Mouse (Mus musculus) forebrain, postnatal 0 days (tissue): Measurements from ENCODE around the gene Tktl2. TPM values are rescaled to one million over a fixed set of nuclear protein-coding genes. Genes with fewer than 3 reads are reported as not detected.

Experiments
- ATAC-seq: fragments of 200-750 bp; cut with Nextera tagmentation; 2 replicates; pipeline ENCODE4 v1.8.0; 2017; ENCODE audit warnings: mild to moderate bottlenecking, moderate library complexity
- DNase-seq: peaks from one replicate; pipeline ENCODE4 v3.0.0-alpha.2; 2015
- H3K27ac ChIP-seq: fragments of 300-500 bp; sonication (generic); 2 replicates; pipeline ENCODE4 v1.5.1; 2014; ENCODE audit warnings: low read depth, mild to moderate bottlenecking, antibody characterized with exemption, low read length, moderate library complexity, mixed read lengths
- H3K27me3 ChIP-seq: fragments of 300-500 bp; sonication (generic); 2 replicates; pipeline ENCODE4 v1.6.1; 2014; ENCODE audit warnings: mild to moderate bottlenecking, low read length, mixed read lengths; ENCODE audit not compliant: insufficient read depth
- H3K36me3 ChIP-seq: fragments of 300-500 bp; sonication (generic); 2 replicates; pipeline ENCODE4 v1.6.1; 2014; ENCODE audit warnings: mild to moderate bottlenecking, moderate library complexity; ENCODE audit not compliant: insufficient read depth
- H3K4me1 ChIP-seq: fragments of 300-500 bp; sonication (generic); 2 replicates; pipeline ENCODE4 v1.6.1; 2014; ENCODE audit warnings: antibody characterized with exemption; ENCODE audit not compliant: insufficient read depth
- H3K4me2 ChIP-seq: fragments of 300-500 bp; sonication (generic); 2 replicates; pipeline ENCODE4 v1.6.1; 2014; ENCODE audit warnings: low read depth, mild to moderate bottlenecking, moderate library complexity
- H3K4me3 ChIP-seq: fragments of 300-500 bp; sonication (generic); 2 replicates; pipeline ENCODE4 v1.5.1; 2014; ENCODE audit warnings: low read depth, low read length, mixed read lengths
- H3K9ac ChIP-seq: fragments of 300-500 bp; sonication (generic); 2 replicates; pipeline ENCODE4 v1.6.1; 2014; ENCODE audit warnings: mild to moderate bottlenecking
- H3K9me3 ChIP-seq: fragments of 300-500 bp; sonication (generic); 2 replicates; pipeline ENCODE4 v1.6.1; 2016; ENCODE audit warnings: low read length
- CTCF ChIP-seq: sonication (generic); IDR thresholded peaks from 2 replicates; pipeline ENCODE4 v1.5.1; 2016; ENCODE audit warnings: antibody characterized with exemption, control low read depth, low read depth
- WGBS: fragments of 180-500 bp; shearing (Covaris S2); extraction: QIAGEN DNeasy Blood & Tissue Kit; methylation state at CpG from one replicate; pipeline ENCODE4 v1.1.7; 2014; 5-methylcytosine and 5-hydroxymethylcytosine counted together
- polyA plus RNA-seq: library from polyadenylated mRNA; unstranded; fragments of >200 nt; fragmentation: Nextera tagmentation; extraction: Ambion mirVana; gene quantifications from 2 replicates; pipeline ENCODE4 v1.2.1, GENCODE M21; 2015
- total RNA-seq: library from RNA; depleted of rRNA; stranded (reverse); fragments of >200 nt; gene quantifications from 2 replicates; pipeline ENCODE4 v1.2.3, GENCODE M21; 2014; rRNA removed

The Tktl2 gene
- total and polyA plus RNA-seq, 2 experiments from 2014 or later = 0.05 to 0.06 TPM

DNA sequence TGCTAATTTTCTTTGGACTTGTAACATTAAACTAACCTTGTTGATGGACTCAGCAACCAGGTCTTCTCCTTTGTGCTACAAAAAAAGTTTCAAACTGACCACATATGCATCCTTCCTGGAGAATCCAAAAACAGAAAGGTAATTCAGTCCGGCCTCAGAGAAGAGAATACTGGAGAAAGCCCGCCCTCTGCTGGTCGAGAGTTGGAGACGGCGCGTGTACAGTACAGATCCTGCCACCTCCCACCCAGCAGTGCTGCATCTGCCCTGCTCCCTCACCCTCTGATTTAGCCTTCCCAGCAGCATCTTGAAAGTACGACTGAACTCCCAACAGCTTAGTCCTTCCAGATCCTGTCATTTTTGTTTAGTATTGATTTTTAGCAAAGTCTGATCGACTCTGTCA lies 15.8 kb upstream of the Tktl2 start:
- H3K27me3 ChIP-seq = no peaks in the 10 kb centered on the region
- no peaks in the 10 kb centered on the region for H3K36me3 ChIP-seq
- no peak overlapping the region for H3K9ac ChIP-seq
- no peaks in the 10 kb centered on the region for H3K9me3 ChIP-seq
- WGBS = 9% methylated on average over 8 of the region's 8 CpGs
- H3K4me3 ChIP-seq = no peak overlapping the region
- H3K4me2 ChIP-seq = no peak overlapping the region
- H3K4me1 ChIP-seq = no peaks in the 10 kb centered on the region
- ATAC-seq = peak; percentile 92
- peak; percentile 75 for DNase-seq
- TF ChIP-seq CTCF = peak; percentile 79
- H3K27ac ChIP-seq = no peak overlapping the region

DNA sequence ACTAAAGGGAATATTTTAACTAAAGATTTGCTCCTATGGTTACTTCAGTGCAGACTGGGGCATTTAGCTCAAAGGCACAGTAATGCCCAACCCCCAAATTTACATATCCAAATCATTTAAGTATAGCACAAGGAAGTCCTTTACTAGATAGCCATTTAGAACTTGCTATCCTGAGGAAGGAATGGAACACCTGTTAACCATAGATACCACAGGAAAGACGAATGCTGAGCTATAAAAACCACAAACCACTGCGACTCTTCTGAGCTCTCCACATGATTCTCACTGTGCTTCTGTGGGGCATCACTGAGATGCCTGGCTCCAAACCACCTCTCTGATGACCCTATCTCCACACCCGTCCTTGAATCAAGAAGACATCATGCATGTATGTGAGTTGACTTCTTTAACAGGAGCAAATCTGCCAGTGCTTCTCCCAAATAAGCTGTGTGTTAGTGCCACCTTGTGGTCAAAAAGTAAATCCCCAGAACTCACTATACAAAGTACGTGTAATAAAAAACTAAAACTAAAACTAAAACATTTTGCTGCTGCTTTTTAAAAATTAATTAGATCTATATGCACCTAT lies 14.5 kb upstream of the Tktl2 start:
- no peaks in the 10 kb centered on the region for H3K36me3 ChIP-seq
- H3K4me2 ChIP-seq = no peak overlapping the region
- H3K27me3 ChIP-seq = no peaks in the 10 kb centered on the region
- TF ChIP-seq CTCF = peak; percentile 80
- H3K9me3 ChIP-seq = no peaks in the 10 kb centered on the region
- H3K4me1 ChIP-seq = no peaks in the 10 kb centered on the region
- 33% methylated on average over 4 of the region's 4 CpGs for WGBS
- peak; percentile 82 for DNase-seq
- H3K9ac ChIP-seq = no peak overlapping the region
- peak; percentile 76 for ATAC-seq
- H3K27ac ChIP-seq = no peak overlapping the region
- H3K4me3 ChIP-seq = no peak overlapping the region

DNA sequence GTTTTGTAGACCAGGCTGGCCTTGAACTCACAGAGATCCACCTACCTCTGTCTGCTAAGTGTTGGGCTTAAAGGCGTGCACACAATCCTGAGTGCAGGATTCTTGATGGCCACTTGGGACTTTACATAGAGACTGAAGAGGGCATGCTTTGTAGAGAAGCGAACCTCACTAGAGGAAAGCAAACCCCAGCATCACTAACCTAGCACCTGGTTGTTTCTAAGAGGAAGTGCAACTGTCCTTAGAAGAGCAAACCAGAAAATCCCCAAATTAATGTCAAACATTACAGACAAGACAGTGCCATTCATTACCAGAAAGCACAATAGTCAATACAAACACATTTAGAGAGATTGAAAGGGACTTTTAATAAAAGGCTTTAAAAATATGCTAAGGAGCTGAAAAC lies 8.2 kb upstream of the Tktl2 start:
- ATAC-seq (no peak), DNase-seq (no peak)
- no peak overlapping the region for H3K4me2 ChIP-seq
- no peaks in the 10 kb centered on the region for H3K27me3 ChIP-seq
- no peaks in the 10 kb centered on the region for H3K36me3 ChIP-seq
- 83% methylated on average over 2 of the region's 2 CpGs for WGBS
- TF ChIP-seq CTCF = no peak
- no peaks in the 10 kb centered on the region for H3K4me1 ChIP-seq
- no peak overlapping the region for H3K27ac ChIP-seq
- no peak overlapping the region for H3K4me3 ChIP-seq
- no peaks in the 10 kb centered on the region for H3K9me3 ChIP-seq
- H3K9ac ChIP-seq = no peak overlapping the region

DNA sequence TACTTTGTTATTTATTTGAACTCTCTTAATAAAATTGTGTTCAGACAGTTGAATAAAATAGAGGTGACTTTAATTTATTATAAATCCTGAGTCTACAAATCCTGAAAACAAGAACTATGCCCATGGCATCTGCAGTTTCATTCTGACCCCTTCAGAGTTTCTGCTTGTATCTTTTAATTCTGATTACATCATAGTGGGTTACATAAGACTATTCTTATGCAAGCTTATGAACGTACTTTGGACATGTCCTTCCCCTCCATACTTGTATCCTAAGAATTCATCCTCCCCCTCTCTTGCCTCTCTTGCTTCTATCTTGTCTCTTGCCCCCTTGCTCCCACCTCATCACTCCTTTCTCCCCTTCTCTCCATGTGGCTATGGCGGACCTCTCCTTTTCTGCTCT lies 7.6 kb downstream of the Tktl2 start:
- H3K27me3 ChIP-seq = no peaks in the 10 kb centered on the region
- 83% methylated on average over 2 of the region's 2 CpGs for WGBS
- no peaks in the 10 kb centered on the region for H3K9me3 ChIP-seq
- TF ChIP-seq CTCF = no peak
- H3K27ac ChIP-seq = no peak overlapping the region
- H3K4me3 ChIP-seq = no peak overlapping the region
- no peaks in the 10 kb centered on the region for H3K4me1 ChIP-seq
- ATAC-seq (no peak), DNase-seq (no peak)
- no peak overlapping the region for H3K4me2 ChIP-seq
- no peak overlapping the region for H3K9ac ChIP-seq
- H3K36me3 ChIP-seq = no peaks in the 10 kb centered on the region

DNA sequence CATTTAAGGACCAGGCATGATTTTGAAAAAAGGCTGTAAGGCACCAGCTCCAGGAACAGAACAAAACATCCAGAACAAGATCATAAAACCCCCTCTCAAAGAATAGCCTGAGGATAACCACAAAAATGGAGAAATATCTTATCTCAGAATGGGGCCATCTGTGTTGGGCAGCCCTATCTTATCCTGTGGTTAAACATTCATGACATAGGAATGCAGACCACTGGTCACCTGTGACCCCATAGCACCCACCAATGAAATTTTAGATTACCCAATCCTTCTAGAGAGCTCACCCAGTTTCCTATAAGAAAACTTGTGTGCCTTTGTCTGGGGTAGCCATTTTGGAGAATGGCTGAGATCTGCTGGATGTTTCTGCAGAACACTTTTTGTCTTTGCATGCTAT lies 9.0 kb downstream of the Tktl2 start:
- no peak for DNase-seq
- no peaks in the 10 kb centered on the region for H3K27me3 ChIP-seq
- H3K27ac ChIP-seq = no peak overlapping the region
- no peak for ATAC-seq
- no peak overlapping the region for H3K4me2 ChIP-seq
- H3K4me1 ChIP-seq = no peaks in the 10 kb centered on the region
- no peaks in the 10 kb centered on the region for H3K36me3 ChIP-seq
- TF ChIP-seq CTCF = no peak
- no peaks in the 10 kb centered on the region for H3K9me3 ChIP-seq
- no peak overlapping the region for H3K9ac ChIP-seq
- no peak overlapping the region for H3K4me3 ChIP-seq

DNA sequence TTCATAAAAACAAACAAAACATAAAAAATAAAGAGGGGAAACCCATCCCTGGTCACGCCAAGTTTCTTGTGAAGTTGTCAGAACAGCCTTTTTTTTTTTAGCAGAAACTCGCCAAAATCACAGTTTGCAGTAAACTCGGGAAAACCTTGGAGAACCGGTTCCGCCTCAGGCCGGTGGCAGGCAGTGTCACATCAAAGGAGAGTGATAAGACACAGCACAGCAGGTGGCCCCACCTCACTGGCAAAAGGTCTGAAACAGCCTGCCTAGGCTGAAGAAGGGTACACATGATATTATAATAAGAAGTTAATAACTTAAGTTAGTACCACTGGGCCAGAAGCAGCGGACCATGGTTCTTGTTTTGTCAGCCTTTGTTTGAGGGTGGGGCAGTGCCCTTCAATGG lies 38.5 kb downstream of the Tktl2 start:
- DNase-seq = no peak
- Histone ChIP-seq H3K4me1 (no peaks in the 10 kb centered on the region), H3K4me3 (no peak overlapping the region), H3K9ac (no peak overlapping the region), H3K36me3 (no peaks in the 10 kb centered on the region), H3K27ac (no peak overlapping the region), H3K27me3 (no peaks in the 10 kb centered on the region), H3K4me2 (no peak overlapping the region), H3K9me3 (no peaks in the 10 kb centered on the region)
- WGBS = 36% methylated on average over 7 of the region's 7 CpGs
- ATAC-seq = no peak
- no peak for TF ChIP-seq CTCF

Other genes starting within 250 kb of the Tktl2 start
- gene Tma16, start 25.2 kb upstream of the Tktl2 start, total RNA-seq = 19.1 and 22.1 TPM in 2 replicates
- 11.2 and 12.7 TPM in 2 replicates for gene Tma16, start 25.2 kb upstream of the Tktl2 start, polyA plus RNA-seq
- gene Npy5r, start 176.4 kb downstream of the Tktl2 start, total RNA-seq = 1.0 and 3.4 TPM in 2 replicates
- gene Npy5r, start 176.4 kb downstream of the Tktl2 start, polyA plus RNA-seq = 0.59 and 0.86 TPM in 2 replicates
- gene Npy1r, start 185.4 kb downstream of the Tktl2 start, total RNA-seq = 13.6 and 15.5 TPM in 2 replicates
- gene Npy1r, start 185.4 kb downstream of the Tktl2 start, polyA plus RNA-seq = 6.5 and 12.8 TPM in 2 replicates